Mouse (Mus musculus): ENCODE measurements around the gene Btrc.

The Btrc gene

GRCm38 (mm10) chr19:45475928-45476553, 112.5 kb downstream of the Btrc start:
- WGBS, result 31% methylated on average over 24 of the region's 24 CpGs

DNA sequence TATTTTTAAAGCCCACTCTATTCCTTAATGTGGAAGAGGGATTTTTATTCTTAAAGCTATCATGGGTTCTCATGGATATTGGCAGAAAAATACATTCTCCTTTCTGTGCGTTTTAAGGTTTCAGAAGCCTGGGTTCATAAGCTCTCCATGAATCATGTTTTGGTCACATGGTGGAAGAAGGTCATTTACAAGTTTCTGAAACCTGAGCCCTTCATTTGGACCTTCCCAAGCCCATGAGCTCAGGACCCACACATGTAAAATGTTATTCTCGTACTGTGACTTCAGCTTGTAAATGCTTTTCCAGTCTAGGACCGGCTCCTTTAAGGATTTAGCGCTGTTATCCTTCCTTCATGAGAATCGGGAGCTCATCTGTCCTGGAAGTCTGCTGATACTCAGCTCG, 116.0 kb downstream of the Btrc start:
- 94% methylated on average over 6 of the region's 6 CpGs for WGBS

GRCm38 (mm10) chr19:45480490-45480889, 117.0 kb downstream of the Btrc start:
- 86% methylated on average over 2 of the region's 2 CpGs for WGBS

DNA sequence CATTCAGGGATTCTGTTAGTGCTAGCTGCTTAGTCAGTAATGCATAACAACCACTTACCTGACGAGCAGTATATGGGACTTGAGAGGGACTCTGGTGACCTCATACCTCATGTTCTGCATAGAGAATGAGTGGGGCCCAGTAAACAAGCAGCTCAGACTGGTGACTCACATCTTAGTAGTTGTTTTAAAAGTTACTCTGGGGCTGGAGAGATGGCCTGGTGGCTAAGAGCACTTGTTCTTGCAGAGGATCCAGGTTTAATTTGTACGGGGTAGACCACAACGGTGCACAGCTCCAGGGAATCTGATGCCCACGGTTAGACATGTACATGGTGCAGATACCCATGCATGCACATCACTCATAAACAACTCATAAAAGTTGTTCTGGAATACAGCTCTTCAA, 117.4 kb downstream of the Btrc start:
- WGBS, result 90% methylated on average over 4 of the region's 4 CpGs

- 70% methylated on average over 2 of the region's 2 CpGs for WGBS
These were observed 119.9 kb downstream of the Btrc start for GRCm38 (mm10) chr19:45483470-45483869.

DNA sequence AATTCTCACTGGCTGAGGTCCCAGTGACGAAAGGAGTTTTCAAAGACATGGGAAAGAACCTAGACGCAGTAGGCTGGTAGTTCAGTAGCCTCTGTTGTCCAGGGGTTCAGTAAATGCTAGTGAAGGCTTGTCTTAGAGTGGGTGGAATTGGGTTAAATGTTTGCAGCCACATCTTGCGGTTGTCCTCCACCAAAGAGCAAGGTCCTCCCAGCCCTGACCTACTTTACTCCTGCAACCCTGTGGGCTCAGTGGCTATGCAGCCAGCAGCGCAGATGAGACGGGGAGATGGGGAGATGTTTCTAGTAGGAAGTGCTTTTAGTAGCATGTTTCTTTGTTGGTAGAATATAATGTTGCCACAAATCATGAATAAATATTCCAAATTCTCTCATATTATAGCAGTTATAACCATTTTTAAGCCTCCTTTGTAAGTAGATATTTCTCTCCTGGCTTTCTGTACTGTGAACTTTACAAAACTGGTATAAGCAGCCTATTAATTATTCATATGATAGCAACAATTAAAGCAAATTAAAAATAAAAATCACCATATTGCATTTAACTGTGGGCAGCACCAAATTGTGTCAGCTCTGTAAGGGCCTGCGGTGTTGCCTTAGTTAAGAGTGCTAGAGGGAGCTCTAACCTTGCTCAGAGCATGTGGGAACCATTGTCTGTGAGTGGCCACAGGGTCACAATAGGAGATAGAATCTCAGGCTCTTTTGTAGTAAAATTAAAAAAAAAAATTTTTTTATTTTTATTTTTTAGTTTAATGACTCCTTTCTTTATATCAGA, 122.9 kb downstream of the Btrc start:
- 69% methylated on average over 6 of the region's 6 CpGs for WGBS

GRCm38 (mm10) chr19:45486992-45487387, 123.5 kb downstream of the Btrc start:
- WGBS, result 86% methylated on average over 3 of the region's 3 CpGs

DNA sequence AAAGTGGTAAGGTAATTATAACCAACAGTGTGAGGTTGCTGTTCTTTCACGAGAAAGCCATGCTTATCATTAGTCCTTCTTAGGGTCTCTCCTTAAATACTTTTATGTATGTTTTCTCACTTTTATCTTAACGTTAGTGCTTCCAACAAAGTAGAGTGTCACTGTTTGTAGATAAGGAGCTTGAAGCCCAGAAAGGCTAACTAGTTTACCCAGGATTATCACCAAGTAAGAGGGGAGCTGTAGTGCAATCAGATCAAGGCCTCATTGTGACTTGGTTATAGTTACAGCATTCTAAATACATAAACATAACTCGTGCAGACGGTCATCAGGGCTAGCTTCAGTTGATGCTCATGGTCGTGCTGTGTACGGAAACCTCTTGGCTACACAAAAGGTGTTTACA, 126.4 kb downstream of the Btrc start:
- WGBS, result 84% methylated on average over 6 of the region's 6 CpGs

- WGBS, result 81% methylated on average over 7 of the region's 7 CpGs
These were observed 127.7 kb downstream of the Btrc start for GRCm38 (mm10) chr19:45491246-45491645.

GRCm38 (mm10) chr19:45494121-45494775, 130.7 kb downstream of the Btrc start:
- 65% methylated on average over 10 of the region's 10 CpGs for WGBS

DNA sequence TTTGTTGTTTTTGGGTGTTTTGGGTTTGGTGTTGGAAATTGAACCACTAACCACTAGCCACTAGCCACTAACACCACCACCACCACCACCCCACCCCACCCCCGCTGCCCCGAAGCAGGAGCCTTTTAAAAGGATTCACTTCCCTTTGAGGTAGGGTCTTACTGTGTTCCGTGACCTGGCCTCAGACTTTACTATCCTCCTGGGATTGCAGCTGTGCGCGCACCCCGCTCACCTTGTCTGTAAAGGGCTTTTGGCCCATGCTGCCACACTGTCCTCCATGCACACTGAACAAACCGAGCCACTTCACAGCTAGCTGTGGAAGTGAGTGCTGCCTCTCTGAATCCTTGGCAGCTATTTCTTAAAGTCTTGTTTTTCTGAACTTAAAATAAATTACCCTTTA, 141.9 kb downstream of the Btrc start:
- 92% methylated on average over 7 of the region's 7 CpGs for WGBS

DNA sequence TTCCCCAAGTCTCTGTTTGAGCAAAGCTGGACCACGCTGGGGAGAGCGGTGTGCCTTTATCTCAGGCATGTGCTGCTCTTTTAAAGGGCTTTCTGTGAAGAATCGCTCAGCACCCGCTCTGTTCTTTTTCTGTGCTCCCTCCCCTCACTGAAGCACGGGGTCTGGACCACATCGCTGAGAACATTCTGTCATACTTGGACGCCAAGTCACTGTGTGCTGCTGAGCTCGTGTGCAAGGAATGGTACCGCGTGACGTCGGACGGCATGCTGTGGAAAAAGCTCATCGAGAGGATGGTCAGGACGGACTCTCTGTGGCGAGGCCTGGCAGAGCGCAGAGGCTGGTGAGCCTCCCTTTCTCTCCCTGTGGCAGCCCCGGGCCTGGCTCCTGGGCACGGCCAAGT, 144.0 kb downstream of the Btrc start:
- whole genome bisulfite sequencing, result 57% methylated on average over 19 of the region's 19 CpGs

GRCm38 (mm10) chr19:45510680-45511079, 147.1 kb downstream of the Btrc start:
- WGBS, result 81% methylated on average over 3 of the region's 3 CpGs

- 45% methylated on average over 4 of the region's 4 CpGs for WGBS
These were observed 147.9 kb downstream of the Btrc start for GRCm38 (mm10) chr19:45511406-45511805.

GRCm38 (mm10) chr19:45515341-45515740, 151.8 kb downstream of the Btrc start:
- 93% methylated on average over 2 of the region's 2 CpGs for WGBS

- 91% methylated on average over 12 of the region's 12 CpGs for WGBS
These were observed 152.7 kb downstream of the Btrc start for GRCm38 (mm10) chr19:45516264-45516663.

DNA sequence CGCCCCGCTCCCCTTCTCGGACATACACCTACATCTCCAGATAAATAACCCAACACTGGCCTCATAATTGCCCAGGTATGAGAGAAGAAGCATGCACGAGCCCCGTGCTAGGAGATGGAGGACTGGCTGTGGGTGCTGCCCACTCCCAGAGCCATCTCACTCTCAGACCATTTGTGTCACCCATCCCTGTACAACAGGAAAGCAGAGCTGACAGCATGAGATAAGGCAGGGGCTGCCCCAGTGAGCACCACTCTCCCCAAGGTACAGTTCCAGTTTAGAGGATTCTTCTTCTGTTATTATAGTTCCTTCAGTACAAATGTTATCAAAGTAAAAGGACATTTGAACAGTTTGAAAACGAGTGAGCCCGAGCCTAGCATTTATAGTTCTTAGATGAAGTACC, 163.8 kb downstream of the Btrc start:
- 85% methylated on average over 7 of the region's 7 CpGs for WGBS

DNA sequence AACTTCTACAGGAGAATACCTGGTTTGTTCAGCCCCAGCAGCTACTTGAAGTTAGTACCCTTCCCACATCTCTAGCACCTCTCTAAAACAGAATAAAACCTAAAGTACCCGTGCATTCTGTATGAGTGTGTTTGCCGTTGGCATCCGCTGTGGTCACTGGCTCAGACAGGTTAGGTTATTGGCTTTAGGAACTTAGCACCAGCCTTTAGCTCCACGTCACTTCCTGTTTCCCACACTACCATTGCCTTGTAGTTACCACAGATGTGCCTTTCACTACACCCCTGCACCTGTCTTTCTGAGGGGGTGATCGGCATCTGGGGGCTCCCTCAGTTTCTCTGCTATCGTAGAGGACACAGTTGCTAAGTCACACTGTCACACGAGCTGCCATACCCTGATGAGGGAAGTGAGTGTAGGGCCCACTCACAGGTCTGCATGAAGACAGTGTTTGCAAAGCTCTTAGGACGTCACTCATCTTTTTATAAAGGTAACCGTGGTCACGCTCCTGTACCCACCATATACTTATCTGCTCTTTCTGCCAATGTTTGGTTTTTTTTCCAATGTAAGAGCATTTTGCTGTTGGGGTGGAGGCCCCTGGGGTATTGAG, 164.5 kb downstream of the Btrc start:
- 85% methylated on average over 10 of the region's 10 CpGs for WGBS

GRCm38 (mm10) chr19:45529294-45529693, 165.8 kb downstream of the Btrc start:
- WGBS, result 66% methylated on average over 5 of the region's 5 CpGs

GRCm38 (mm10) chr19:45530200-45530995, 166.9 kb downstream of the Btrc start:
- WGBS, result 76% methylated on average over 15 of the region's 15 CpGs

DNA sequence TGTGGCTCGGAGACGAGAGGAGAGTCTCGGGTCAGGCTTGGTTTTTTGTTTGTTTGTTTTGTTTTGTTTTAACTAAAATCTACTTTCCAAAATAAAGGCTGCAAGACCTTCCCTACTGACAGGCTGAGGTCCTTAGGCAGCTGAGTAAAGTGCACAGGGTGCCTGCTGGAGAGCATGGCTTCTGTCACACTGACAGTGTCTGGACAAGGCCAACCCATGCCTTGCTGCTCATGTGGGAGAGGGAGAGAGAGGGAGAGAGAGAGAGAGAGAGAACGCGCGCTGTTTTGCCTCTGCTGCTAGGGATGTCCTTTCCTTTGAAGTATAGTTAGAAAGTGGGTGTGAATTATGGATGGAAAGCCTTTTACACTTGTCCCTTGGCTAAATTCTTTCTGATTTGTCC, 168.0 kb downstream of the Btrc start:
- 71% methylated on average over 6 of the region's 6 CpGs for WGBS

- 40% methylated on average over 7 of the region's 7 CpGs for WGBS
These were observed 170.1 kb downstream of the Btrc start for GRCm38 (mm10) chr19:45533617-45534016.

Data from cerebral cortex, adult 2 months (tissue).